ENCODE assay signal across 23 mouse cellular contexts in the genomic region with DNA sequence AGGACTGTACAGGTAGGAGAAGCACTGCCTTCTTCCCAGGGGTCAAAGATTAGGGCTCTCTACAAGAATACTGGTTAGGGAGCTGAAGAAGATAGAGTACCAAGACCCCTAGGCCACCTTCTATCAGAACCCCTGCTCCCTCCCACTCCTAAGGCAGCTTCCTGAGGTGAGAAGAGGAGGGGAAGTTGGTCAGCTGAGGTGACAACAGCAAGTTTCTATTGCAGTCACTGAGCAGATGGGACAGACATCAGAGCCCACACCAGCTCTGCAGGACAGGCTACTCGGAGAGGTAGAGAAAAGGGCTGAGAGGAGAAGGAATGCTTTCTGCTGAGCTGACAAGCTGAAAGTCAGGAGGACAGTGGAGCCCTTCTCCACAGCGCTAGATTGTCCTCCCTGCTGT.
DNase-seq lines count a peak whose midpoint lies in the region; ATAC-seq lines count a peak whose summit lies in the region.
"Had no signal": no experiment of that assay in that cellular context is flagged by ENCODE, and none has a peak within 500 bp of the region (broad histone marks: within the 10 kb centered on the region; RNA-seq: fewer than 3 reads in every experiment).

No protein-coding gene starts in this region.

- intact Hi-C loops in gastrocnemius, postnatal 36 days (cut with DNase I): no loop called here

- DNase-seq in heart, adult 11 months: peak; percentile 29
- no peak for DNase-seq in heart, postnatal 4 days
- no peak for DNase-seq in cerebellum, adult 8-10 months
- DNase-seq in gastrocnemius, postnatal 36 days: no peak
- DNase-seq in cerebellum, postnatal 4 days (ENCODE audit: low spot score in 2 of 2): no peak
- DNase-seq: adrenal gland, adult 8-10 months; adrenal gland, postnatal 14 days; adrenal gland, postnatal 36 days; B cell, adult 2 months; cerebellum, adult 11-12 months; cerebellum, adult 2 months; cerebellum, adult 9-11 months; cerebellum, postnatal 14 days; cerebellum, postnatal 36 days; embryo, embryonic 11 days had no signal

- ATAC-seq in common myeloid progenitor, adult 5-6 weeks (replicated peaks; ENCODE audit: low read depth, poor library complexity, severe bottlenecking): peak; percentile 28; the same call in 1 of the 2 replicates
- 0 out of 2 replicates have a peak, but pooled peaks have one; percentile 22 for ATAC-seq in megakaryocyte progenitor cell, adult 5-6 weeks (replicated peaks; ENCODE audit: poor library complexity)
- ATAC-seq in neutrophil, adult 5-6 weeks (ENCODE audit: extremely low read depth, insufficient number of reproducible peaks, low FRiP score, poor library complexity, severe bottlenecking): 0 out of 2 replicates have a peak, but pooled peaks have one; percentile 26
- ATAC-seq: activated CD4-positive, CD25-positive, alpha-beta regulatory T cell, adult 4 months; CD4-positive, CD25-positive, alpha-beta regulatory T cell, adult 4 months; forebrain, embryonic 14.5 days; forebrain, embryonic 16.5 days; Patski had no signal
